Comparison of ENCODE assay signal across 14 mouse cellular contexts in genomic region chr15:9075608-9076200, GRCm38 (mm10). TPM values are rescaled to one million over a fixed set of nuclear protein-coding genes. Genes with fewer than 3 reads are reported as not detected.
A peak's percentile ranks its signal among the peaks of the same experiment; 100 is the strongest.
DNase-seq lines count a peak whose midpoint lies in the region; ATAC-seq and TF ChIP-seq lines count a peak whose summit lies in the region.
"Had no signal": no experiment of that assay in that cellular context is flagged by ENCODE, and none has a peak within 500 bp of the region (broad histone marks: within the 10 kb centered on the region; RNA-seq: fewer than 3 reads in every experiment).

No protein-coding gene starts in this region.

- peak overlapping the region; percentile 78 for H3K27ac ChIP-seq in heart, embryonic 16.5 days (ENCODE audit: low read length)
- H3K27ac ChIP-seq in stomach, embryonic 14.5 days (ENCODE audit: low read length) = 0 out of 2 replicates have a peak overlapping the region, but pooled peaks have one; percentile 36
- no peak overlapping the region for H3K27ac ChIP-seq in stomach, postnatal 0 days (replicated peaks)
- no peak overlapping the region for H3K27ac ChIP-seq in intestine, postnatal 0 days (ENCODE audit: low read depth, low read length)
- H3K27ac ChIP-seq: neural tube, embryonic 15.5 days had no signal

- intact Hi-C loops in heart, postnatal 10 days (cut with DNase I) = no loop called here

- H3K4me2 ChIP-seq in heart, embryonic 16.5 days (ENCODE audit: low read depth, low read length) = peak overlapping the region; percentile 52
- peak overlapping the region; percentile 19; the same call in 1 of the 2 replicates for H3K4me2 ChIP-seq in stomach, embryonic 14.5 days (replicated peaks; ENCODE audit: low read depth, low read length)
- no peak overlapping the region for H3K4me2 ChIP-seq in stomach, postnatal 0 days (replicated peaks; ENCODE audit: low read depth)
- peak overlapping the region; percentile 85; the same call in 1 of the 2 replicates for H3K4me2 ChIP-seq in intestine, postnatal 0 days (replicated peaks; ENCODE audit: low read depth)
- H3K4me2 ChIP-seq: neural tube, embryonic 15.5 days had no signal

- H3K9ac ChIP-seq in heart, embryonic 16.5 days (ENCODE audit: low read length) = peak overlapping the region; percentile 65
- H3K9ac ChIP-seq in stomach, embryonic 14.5 days (replicated peaks; ENCODE audit: low read depth, low read length) = no peak overlapping the region
- H3K9ac ChIP-seq in stomach, postnatal 0 days (ENCODE audit: low read length) = no peak overlapping the region; the same call in 1 of the 2 replicates
- no peak overlapping the region for H3K9ac ChIP-seq in intestine, postnatal 0 days (ENCODE audit: low read depth, low read length)
- H3K9ac ChIP-seq: neural tube, embryonic 15.5 days had no signal

- no peaks in the 10 kb centered on the region for H3K27me3 ChIP-seq in heart, embryonic 16.5 days (ENCODE audit: control insufficient read depth, insufficient read depth, low read length)
- H3K27me3 ChIP-seq in stomach, embryonic 14.5 days (ENCODE audit: control insufficient read depth, insufficient read depth, low read length) = no peaks in the 10 kb centered on the region
- no peaks in the 10 kb centered on the region for H3K27me3 ChIP-seq in stomach, postnatal 0 days (ENCODE audit: control insufficient read depth, insufficient read depth, low read length)
- H3K27me3 ChIP-seq in intestine, postnatal 0 days (replicated peaks; ENCODE audit: control insufficient read depth, insufficient read depth, low read length) = no peaks in the 10 kb centered on the region
- H3K27me3 ChIP-seq: neural tube, embryonic 15.5 days had no signal

- peak overlapping the region; percentile 29; the same call in 1 of the 2 replicates for H3K4me3 ChIP-seq in heart, embryonic 16.5 days (ENCODE audit: low read length)
- H3K4me3 ChIP-seq in stomach, embryonic 14.5 days (ENCODE audit: low read depth, low read length) = no peak overlapping the region
- no peak overlapping the region for H3K4me3 ChIP-seq in stomach, postnatal 0 days (ENCODE audit: low read depth, low read length)
- no peak overlapping the region for H3K4me3 ChIP-seq in intestine, postnatal 0 days (ENCODE audit: low read depth, low read length)
- H3K4me3 ChIP-seq: neural tube, embryonic 15.5 days had no signal

- DNase-seq in heart, postnatal 10 days = no peak
- no peak for DNase-seq in stomach, postnatal 0 days (ENCODE audit: low spot score)
- DNase-seq in left cerebral cortex, adult 11 months (ENCODE audit: low spot score) = no peak
- DNase-seq in layer of hippocampus, adult 9-11 months = no peak
- DNase-seq: adrenal gland, postnatal 25 days; cerebellum, adult 18-20 months; kidney, postnatal 36 days; lung, postnatal 14 days; right cerebral cortex, postnatal 14 days had no signal

- no peaks in the 10 kb centered on the region for H3K36me3 ChIP-seq in heart, embryonic 16.5 days (ENCODE audit: control insufficient read depth, insufficient read depth)
- no peaks in the 10 kb centered on the region; the same call in 1 of the 2 replicates for H3K36me3 ChIP-seq in stomach, embryonic 14.5 days (ENCODE audit: control insufficient read depth, insufficient read depth, low read length)
- no peaks in the 10 kb centered on the region for H3K36me3 ChIP-seq in stomach, postnatal 0 days (ENCODE audit: control insufficient read depth, insufficient read depth, low read length)
- no peaks in the 10 kb centered on the region for H3K36me3 ChIP-seq in intestine, postnatal 0 days (ENCODE audit: control insufficient read depth, insufficient read depth)
- H3K36me3 ChIP-seq: neural tube, embryonic 15.5 days had no signal

- 41% methylated on average over 14 of the region's 14 CpGs for WGBS in heart, embryonic 16.5 days
- 51% methylated on average over 14 of the region's 14 CpGs for WGBS in stomach, embryonic 14.5 days
- 55% methylated on average over 14 of the region's 14 CpGs for WGBS in stomach, postnatal 0 days
- 43% methylated on average over 14 of the region's 14 CpGs for WGBS in intestine, postnatal 0 days

- no peak for TF ChIP-seq EP300 in stomach, postnatal 0 days (optimal IDR thresholded peaks at IDR 0.05)

- no peak for ATAC-seq in heart, embryonic 16.5 days (replicated peaks; ENCODE audit: extremely low read depth, insufficient read depth, low FRiP score)
- no peak for ATAC-seq in stomach, embryonic 14.5 days (ENCODE audit: insufficient number of reproducible peaks, insufficient read depth, low FRiP score, low read depth)
- no peak for ATAC-seq in stomach, postnatal 0 days (ENCODE audit: low FRiP score, low TSS enrichment)
- no peak for ATAC-seq in intestine, postnatal 0 days
- ATAC-seq: forebrain, embryonic 16.5 days had no signal

- H3K4me1 ChIP-seq in heart, embryonic 16.5 days (ENCODE audit: control insufficient read depth, insufficient read depth, low read length) = peaks cover 64% of the 10 kb centered on the region
- H3K4me1 ChIP-seq in stomach, embryonic 14.5 days (ENCODE audit: control insufficient read depth, insufficient read depth, low read length) = peaks cover 39% of the 10 kb centered on the region
- peaks cover 10% of the 10 kb centered on the region; the same call in 1 of the 2 replicates for H3K4me1 ChIP-seq in stomach, postnatal 0 days (replicated peaks; ENCODE audit: control insufficient read depth, insufficient read depth)
- peaks cover 9% of the 10 kb centered on the region for H3K4me1 ChIP-seq in intestine, postnatal 0 days (replicated peaks; ENCODE audit: control insufficient read depth, insufficient read depth, low read length)

- TF ChIP-seq CTCF in stomach, postnatal 0 days (IDR thresholded peaks at IDR 0.05; ENCODE audit: low read depth) = no peak
- no peak for TF ChIP-seq CTCF in intestine, postnatal 0 days (IDR thresholded peaks at IDR 0.05; ENCODE audit: low read depth)

- H3K9me3 ChIP-seq in heart, embryonic 16.5 days (replicated peaks; ENCODE audit: control insufficient read depth, low read length) = no peaks in the 10 kb centered on the region
- H3K9me3 ChIP-seq in stomach, embryonic 14.5 days (ENCODE audit: control insufficient read depth, low read depth, low read length) = no peaks in the 10 kb centered on the region
- no peaks in the 10 kb centered on the region for H3K9me3 ChIP-seq in stomach, postnatal 0 days (ENCODE audit: control insufficient read depth, low read length)
- no peaks in the 10 kb centered on the region for H3K9me3 ChIP-seq in intestine, postnatal 0 days (ENCODE audit: control insufficient read depth)
- H3K9me3 ChIP-seq: neural tube, embryonic 15.5 days had no signal

RNA-seq across cellular contexts. Expression of gene Nadk2, which starts 4.6 kb away (rescaled TPM):
- 41.5 and 45.8 TPM in 2 replicates for polyA plus RNA-seq in heart, embryonic 16.5 days (2015; fragmentation: Nextera tagmentation; extraction: Ambion mirVana)
- total RNA-seq in heart, postnatal 10 days (2021) = 10 to 100 TPM; 41.3 to 46.5 TPM
- 31.8 and 32.1 TPM in 2 replicates for polyA plus RNA-seq in stomach, embryonic 14.5 days (2014; fragmentation: Nextera tagmentation; extraction: Ambion mirVana)
- polyA plus RNA-seq in stomach, postnatal 0 days (2015; fragmentation: Nextera tagmentation; extraction: Ambion mirVana) = 13.3 and 13.7 TPM in 2 replicates
- polyA plus RNA-seq in intestine, postnatal 0 days (2015; fragmentation: Nextera tagmentation; extraction: Ambion mirVana) = 37.3 and 38.8 TPM in 2 replicates

Comparison
In these comparisons a context has a peak if more than half of its experiments do, and no peak if none do; other contexts are left out.
1. H3K27ac ChIP-seq: peak in heart, embryonic 16.5 days (single experiment) and stomach, embryonic 14.5 days (single experiment); none in stomach, postnatal 0 days (single experiment) and intestine, postnatal 0 days (single experiment).